Mouse (Mus musculus): ENCODE data around the gene Tmem211. TPM values are rescaled to one million over a fixed set of nuclear protein-coding genes. Genes with fewer than 3 reads are reported as not detected.

The Tmem211 gene
- polyA plus RNA-seq, 1 experiment, result not detected

Other genes starting within 250 kb of the Tmem211 start
- gene Grk3, start 211.1 kb upstream of the Tmem211 start, polyA plus RNA-seq (2012; fragmentation: generic; extraction: Trizol), result not detected
- gene Crybb2, start 156.8 kb upstream of the Tmem211 start, polyA plus RNA-seq (2012; fragmentation: generic; extraction: Trizol), result not detected
- not detected for gene Crybb3, start 145.3 kb upstream of the Tmem211 start, polyA plus RNA-seq (2012; fragmentation: generic; extraction: Trizol)
- gene 2900026A02Rik, start 5.7 kb upstream of the Tmem211 start, polyA plus RNA-seq (2012; fragmentation: generic; extraction: Trizol), result 8.4 TPM
- gene Sgsm1, start 83.9 kb downstream of the Tmem211 start, polyA plus RNA-seq (2012; fragmentation: generic; extraction: Trizol), result 1.9 TPM
- not detected for gene Aym1, start 130.4 kb downstream of the Tmem211 start, polyA plus RNA-seq (2012; fragmentation: generic; extraction: Trizol)

Data from C2C12 (cell line).